Mouse (Mus musculus) ES-Bruce4 (cell line): ENCODE results near the gene Gucy2g. TPM values are rescaled to one million over a fixed set of nuclear protein-coding genes. Genes with fewer than 3 reads are reported as not detected.
A peak's percentile ranks its signal among the peaks of the same experiment; 100 is the strongest.

Experiments
- H3K27ac ChIP-seq: 2 replicates; pipeline ENCODE4 v1.5.1; 2012; ENCODE audit warnings: low read length, inconsistent platforms; ENCODE audit not compliant: insufficient read depth
- H3K27me3 ChIP-seq: 2 replicates; pipeline ENCODE4 v1.6.1; 2012; ENCODE audit warnings: mild to moderate bottlenecking, low read length, inconsistent platforms; ENCODE audit not compliant: control insufficient read depth, poor library complexity, insufficient read depth, severe bottlenecking
- H3K36me3 ChIP-seq: 2 replicates; pipeline ENCODE4 v1.6.1; 2012; ENCODE audit warnings: inconsistent platforms, mild to moderate bottlenecking, low read length, moderate library complexity; ENCODE audit not compliant: control insufficient read depth, poor library complexity, insufficient read depth, severe bottlenecking
- H3K4me1 ChIP-seq: one replicate; pipeline ENCODE4 v1.8.1; 2011; ENCODE audit warnings: low read length; ENCODE audit not compliant: control insufficient read depth, insufficient read depth
- H3K4me3 ChIP-seq: 2 replicates; pipeline ENCODE4 v1.5.1; 2011; ENCODE audit warnings: low read depth, mild to moderate bottlenecking, low read length
- H3K9ac ChIP-seq: 2 replicates; pipeline ENCODE4 v1.6.1; 2012; ENCODE audit warnings: low read depth, mild to moderate bottlenecking, inconsistent platforms; ENCODE audit not compliant: poor library complexity, severe bottlenecking
- H3K9me3 ChIP-seq: replicated peaks from 2 replicates; pipeline ENCODE4 v1.6.1; 2012; ENCODE audit warnings: mild to moderate bottlenecking, low read length, inconsistent platforms; ENCODE audit not compliant: control insufficient read depth, poor library complexity, insufficient read depth, severe bottlenecking
- CTCF ChIP-seq: IDR thresholded peaks from one replicate; pipeline ENCODE4 v1.8.1; 2011; ENCODE audit warnings: low read depth, low read length
- EP300 ChIP-seq: IDR thresholded peaks from 2 replicates; pipeline ENCODE4 v1.6.1; 2011; ENCODE audit warnings: low read depth, low read length; ENCODE audit not compliant: insufficient read depth
- POLR2A ChIP-seq: IDR thresholded peaks from one replicate; pipeline ENCODE4 v1.8.1; 2011; ENCODE audit warnings: low read length; ENCODE audit not compliant: insufficient read depth
- polyA plus RNA-seq: library from polyadenylated mRNA; stranded (reverse); fragments of >200 nt; gene quantifications from 2 replicates; pipeline ENCODE4 v1.2.4, GENCODE M21; 2011; ENCODE audit warnings: low read depth; ENCODE audit not compliant: missing spikeins, insufficient read depth, insufficient read length

Gene Gucy2g
- polyA plus RNA-seq, 1 experiment, result 0.25 TPM

DNA sequence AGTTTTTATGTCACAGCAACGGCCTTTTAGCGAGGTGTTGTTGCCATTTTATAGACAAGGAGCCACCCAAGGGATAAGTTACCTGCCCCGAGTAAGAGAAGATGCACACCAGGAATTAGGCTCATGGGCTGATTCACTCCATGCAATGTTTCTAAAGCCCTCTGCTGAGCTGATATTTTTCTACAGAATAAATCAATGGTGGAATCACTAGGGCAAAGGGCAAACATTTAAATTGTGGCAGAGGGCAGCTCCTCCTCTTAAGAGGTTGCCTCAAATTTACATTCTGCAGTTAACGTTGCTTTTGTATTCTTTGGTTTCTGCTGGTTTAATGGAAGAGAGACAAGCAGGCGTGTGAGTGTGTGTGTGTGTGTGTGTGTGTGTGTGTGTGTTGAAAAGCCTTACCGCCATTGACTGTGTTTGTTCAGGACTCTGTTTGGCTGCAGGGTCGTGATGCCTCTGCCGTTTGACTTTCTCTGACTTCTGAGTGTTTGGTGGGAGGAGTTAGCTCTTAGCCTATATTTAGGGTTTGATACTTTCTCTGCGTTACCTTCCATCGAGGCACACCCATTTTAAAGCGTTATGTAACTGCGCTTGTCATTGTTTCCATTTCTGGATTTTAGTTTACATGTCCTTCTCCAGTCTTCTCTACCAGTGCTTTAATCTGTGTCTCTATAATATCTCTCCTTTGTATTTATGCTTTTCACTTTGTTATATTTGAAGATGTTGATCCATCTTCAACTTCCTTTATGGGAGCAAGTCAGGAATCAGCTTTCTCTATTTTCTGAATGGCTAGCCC lies 19.6 kb upstream of the Gucy2g start:
- Histone ChIP-seq H3K4me1 (no peaks in the 10 kb centered on the region), H3K9me3 (no peaks in the 10 kb centered on the region), H3K9ac (no peak overlapping the region), H3K36me3 (no peaks in the 10 kb centered on the region), H3K27me3 (no peaks in the 10 kb centered on the region), H3K27ac (no peak overlapping the region), H3K4me3 (no peak overlapping the region)
- TF ChIP-seq EP300 (no peak), POLR2A (no peak), CTCF (no peak)

GRCm38 (mm10) chr19:55258514-55258913 lies 17.5 kb upstream of the Gucy2g start:
- no peak for TF ChIP-seq POLR2A
- no peak for TF ChIP-seq EP300
- no peak for TF ChIP-seq CTCF
- H3K9ac ChIP-seq, result no peak overlapping the region
- H3K9me3 ChIP-seq, result no peaks in the 10 kb centered on the region
- no peak overlapping the region for H3K27ac ChIP-seq
- peaks cover 2% of the 10 kb centered on the region for H3K4me1 ChIP-seq
- H3K27me3 ChIP-seq, result no peaks in the 10 kb centered on the region
- H3K36me3 ChIP-seq, result no peaks in the 10 kb centered on the region
- no peak overlapping the region for H3K4me3 ChIP-seq

DNA sequence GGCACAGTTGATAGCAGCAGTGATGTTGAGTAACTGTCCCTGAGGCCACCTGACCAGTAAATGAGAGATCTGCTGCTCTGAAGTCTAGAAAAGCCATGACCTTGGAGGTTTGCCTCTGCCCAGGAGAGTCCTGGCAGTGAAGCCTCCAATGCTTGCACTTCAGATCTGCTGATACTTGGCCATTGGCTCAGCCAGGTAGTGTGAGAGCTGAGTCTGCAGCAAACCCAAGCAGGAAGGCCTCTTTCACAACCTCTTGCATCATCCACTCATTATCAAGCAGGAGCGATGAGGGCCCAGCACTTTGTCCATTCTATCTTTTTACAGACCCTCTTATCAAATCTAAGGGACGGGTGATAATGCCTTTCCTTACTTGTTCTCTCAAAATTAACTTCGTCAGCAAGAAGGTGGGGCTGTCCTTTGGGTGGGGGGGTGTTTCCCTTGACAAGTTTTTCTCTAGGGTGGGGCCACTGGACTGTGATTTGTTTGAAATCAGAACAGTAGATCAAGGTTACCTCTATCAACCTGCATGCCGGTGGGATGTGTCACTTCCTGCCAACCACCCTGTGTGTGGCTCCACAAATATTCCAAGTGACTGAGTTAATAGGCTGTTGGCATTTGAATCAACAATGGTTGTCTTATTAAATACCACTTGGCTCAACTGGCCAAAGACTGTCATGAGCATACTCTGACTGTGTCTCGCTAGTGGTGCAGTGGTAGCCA lies 16.8 kb upstream of the Gucy2g start:
- no peaks in the 10 kb centered on the region for H3K27me3 ChIP-seq
- H3K9me3 ChIP-seq, result no peaks in the 10 kb centered on the region
- peaks cover 2% of the 10 kb centered on the region for H3K4me1 ChIP-seq
- H3K27ac ChIP-seq, result no peak overlapping the region
- no peaks in the 10 kb centered on the region for H3K36me3 ChIP-seq
- no peak overlapping the region for H3K4me3 ChIP-seq
- no peak overlapping the region for H3K9ac ChIP-seq
- TF ChIP-seq CTCF, result no peak
- no peak for TF ChIP-seq EP300

GRCm38 (mm10) chr19:55256156-55256555 lies 15.1 kb upstream of the Gucy2g start:
- Histone ChIP-seq H3K4me3 (no peak overlapping the region), H3K27ac (no peak overlapping the region), H3K27me3 (no peaks in the 10 kb centered on the region), H3K36me3 (no peaks in the 10 kb centered on the region), H3K9me3 (peaks cover 3% of the 10 kb centered on the region), H3K9ac (no peak overlapping the region), H3K4me1 (peaks cover 2% of the 10 kb centered on the region)
- no peak for TF ChIP-seq POLR2A
- no peak for TF ChIP-seq EP300
- TF ChIP-seq CTCF, result no peak

- Histone ChIP-seq H3K9ac (peak overlapping the region; percentile 82), H3K36me3 (no peaks in the 10 kb centered on the region), H3K27me3 (no peaks in the 10 kb centered on the region), H3K27ac (no peak overlapping the region), H3K9me3 (peaks cover 3% of the 10 kb centered on the region), H3K4me3 (no peak overlapping the region), H3K4me1 (peaks cover 2% of the 10 kb centered on the region)
- no peak for TF ChIP-seq POLR2A
- no peak for TF ChIP-seq EP300
- TF ChIP-seq CTCF, result no peak
Observed at GRCm38 (mm10) chr19:55254513-55255016, 13.5 kb upstream of the Gucy2g start.
